Mouse (Mus musculus): ENCODE data around the gene Dusp7. TPM values are rescaled to one million over a fixed set of nuclear protein-coding genes. Genes with fewer than 3 reads are reported as not detected.
A peak's percentile ranks its signal among the peaks of the same experiment; 100 is the strongest.

The Dusp7 gene
- polyA plus RNA-seq, 1 experiment from 2014 or later = 10.3 TPM

- H3K4me2 ChIP-seq (ENCODE audit: low read length) = no peak overlapping the region
- 86% methylated on average over 6 of the region's 6 CpGs for WGBS
Measured at GRCm38 (mm10) chr9:106361140-106361539, 7.3 kb upstream of the Dusp7 start.

GRCm38 (mm10) chr9:106365333-106365732 is 3.1 kb upstream of the Dusp7 start:
- 83% methylated on average over 7 of the region's 7 CpGs for WGBS

More at GRCm38 (mm10) chr9:106361140-106361539, 7.3 kb upstream of the Dusp7 start:
- no peaks in the 10 kb centered on the region for H3K36me3 ChIP-seq (ENCODE audit: control insufficient read depth, insufficient read depth)
- no peaks in the 10 kb centered on the region for H3K9me3 ChIP-seq (ENCODE audit: control insufficient read depth, low read length)
- H3K27me3 ChIP-seq (replicated peaks; ENCODE audit: control insufficient read depth, insufficient read depth, low read length) = no peaks in the 10 kb centered on the region
- no peak for ATAC-seq
- H3K4me3 ChIP-seq (replicated peaks; ENCODE audit: low read length) = no peak overlapping the region
- no peak overlapping the region for H3K9ac ChIP-seq (replicated peaks; ENCODE audit: low read depth, low read length)
- no peaks in the 10 kb centered on the region; the same call in 1 of the 2 replicates for H3K4me1 ChIP-seq (replicated peaks; ENCODE audit: control insufficient read depth, insufficient read depth, low read length)
- no peak overlapping the region for H3K27ac ChIP-seq (ENCODE audit: low read length)

GRCm38 (mm10) chr9:106366188-106366587 is 2.2 kb upstream of the Dusp7 start:
- Histone ChIP-seq H3K27me3 (replicated peaks; ENCODE audit: control insufficient read depth, insufficient read depth, low read length) (no peaks in the 10 kb centered on the region), H3K27ac (ENCODE audit: low read length) (no peak overlapping the region), H3K4me2 (ENCODE audit: low read length) (no peak overlapping the region), H3K9ac (replicated peaks; ENCODE audit: low read depth, low read length) (no peak overlapping the region), H3K4me1 (replicated peaks; ENCODE audit: control insufficient read depth, insufficient read depth, low read length) (peaks cover 25% of the 10 kb centered on the region), H3K9me3 (ENCODE audit: control insufficient read depth, low read length) (no peaks in the 10 kb centered on the region), H3K4me3 (replicated peaks; ENCODE audit: low read length) (no peak overlapping the region), H3K36me3 (ENCODE audit: control insufficient read depth, insufficient read depth) (no peaks in the 10 kb centered on the region)
- ATAC-seq = no peak
- WGBS = 50% methylated on average over 1 of the region's 1 CpGs

More at GRCm38 (mm10) chr9:106365333-106365732, 3.1 kb upstream of the Dusp7 start:
- Histone ChIP-seq H3K27ac (ENCODE audit: low read length) (no peak overlapping the region), H3K36me3 (ENCODE audit: control insufficient read depth, insufficient read depth) (no peaks in the 10 kb centered on the region), H3K9me3 (ENCODE audit: control insufficient read depth, low read length) (no peaks in the 10 kb centered on the region), H3K4me1 (replicated peaks; ENCODE audit: control insufficient read depth, insufficient read depth, low read length) (peaks cover 17% of the 10 kb centered on the region), H3K27me3 (replicated peaks; ENCODE audit: control insufficient read depth, insufficient read depth, low read length) (no peaks in the 10 kb centered on the region), H3K9ac (replicated peaks; ENCODE audit: low read depth, low read length) (no peak overlapping the region), H3K4me3 (replicated peaks; ENCODE audit: low read length) (no peak overlapping the region), H3K4me2 (ENCODE audit: low read length) (no peak overlapping the region)
- ATAC-seq = no peak

GRCm38 (mm10) chr9:106367001-106367400 is 1.4 kb upstream of the Dusp7 start:
- 19% methylated on average over 5 of the region's 5 CpGs for WGBS
- peak overlapping the region; percentile 96 for H3K4me2 ChIP-seq (ENCODE audit: low read length)

GRCm38 (mm10) chr9:106367592-106368111 is 780 bp upstream of the Dusp7 start:
- Histone ChIP-seq H3K4me3 (replicated peaks; ENCODE audit: low read length) (peak overlapping the region; percentile 73), H3K27me3 (replicated peaks; ENCODE audit: control insufficient read depth, insufficient read depth, low read length) (no peaks in the 10 kb centered on the region), H3K4me1 (replicated peaks; ENCODE audit: control insufficient read depth, insufficient read depth, low read length) (peaks cover 38% of the 10 kb centered on the region), H3K36me3 (ENCODE audit: control insufficient read depth, insufficient read depth) (no peaks in the 10 kb centered on the region), H3K9me3 (ENCODE audit: control insufficient read depth, low read length) (no peaks in the 10 kb centered on the region), H3K9ac (replicated peaks; ENCODE audit: low read depth, low read length) (peak overlapping the region; percentile 85), H3K4me2 (ENCODE audit: low read length) (peak overlapping the region; percentile 96), H3K27ac (ENCODE audit: low read length) (peak overlapping the region; percentile 97)
- ATAC-seq = peak; percentile 94
- under 1% methylated on average over 36 of the region's 36 CpGs for WGBS

More at GRCm38 (mm10) chr9:106367001-106367400, 1.4 kb upstream of the Dusp7 start:
- ATAC-seq = no peak; the same call in 1 of the 2 replicates
- Histone ChIP-seq H3K4me1 (replicated peaks; ENCODE audit: control insufficient read depth, insufficient read depth, low read length) (peaks cover 33% of the 10 kb centered on the region), H3K9me3 (ENCODE audit: control insufficient read depth, low read length) (no peaks in the 10 kb centered on the region), H3K27me3 (replicated peaks; ENCODE audit: control insufficient read depth, insufficient read depth, low read length) (no peaks in the 10 kb centered on the region), H3K36me3 (ENCODE audit: control insufficient read depth, insufficient read depth) (no peaks in the 10 kb centered on the region), H3K9ac (replicated peaks; ENCODE audit: low read depth, low read length) (peak overlapping the region; percentile 55), H3K4me3 (replicated peaks; ENCODE audit: low read length) (peak overlapping the region; percentile 73), H3K27ac (ENCODE audit: low read length) (no peak overlapping the region)

GRCm38 (mm10) chr9:106368831-106369501 is 534 bp downstream of the Dusp7 start:
- peak overlapping the region; percentile 85 for H3K9ac ChIP-seq (replicated peaks; ENCODE audit: low read depth, low read length)
- peak overlapping the region; percentile 97 for H3K27ac ChIP-seq (ENCODE audit: low read length)
- H3K36me3 ChIP-seq (ENCODE audit: control insufficient read depth, insufficient read depth) = no peaks in the 10 kb centered on the region
- 0% methylated on average over 62 of the region's 72 CpGs for WGBS
- no peaks in the 10 kb centered on the region for H3K27me3 ChIP-seq (replicated peaks; ENCODE audit: control insufficient read depth, insufficient read depth, low read length)
- H3K9me3 ChIP-seq (ENCODE audit: control insufficient read depth, low read length) = no peaks in the 10 kb centered on the region
- H3K4me2 ChIP-seq (ENCODE audit: low read length) = peak overlapping the region; percentile 96
- peak; percentile 14 for ATAC-seq
- H3K4me3 ChIP-seq (replicated peaks; ENCODE audit: low read length) = peak overlapping the region; percentile 73
- peaks cover 38% of the 10 kb centered on the region for H3K4me1 ChIP-seq (replicated peaks; ENCODE audit: control insufficient read depth, insufficient read depth, low read length)

GRCm38 (mm10) chr9:106369801-106370485 is 1.5 kb downstream of the Dusp7 start:
- no peaks in the 10 kb centered on the region for H3K9me3 ChIP-seq (ENCODE audit: control insufficient read depth, low read length)
- peak overlapping the region; percentile 85 for H3K9ac ChIP-seq (replicated peaks; ENCODE audit: low read depth, low read length)
- H3K27ac ChIP-seq (ENCODE audit: low read length) = no peak overlapping the region
- H3K36me3 ChIP-seq (ENCODE audit: control insufficient read depth, insufficient read depth) = no peaks in the 10 kb centered on the region
- H3K4me2 ChIP-seq (ENCODE audit: low read length) = peak overlapping the region; percentile 96
- H3K27me3 ChIP-seq (replicated peaks; ENCODE audit: control insufficient read depth, insufficient read depth, low read length) = no peaks in the 10 kb centered on the region
- peaks cover 38% of the 10 kb centered on the region for H3K4me1 ChIP-seq (replicated peaks; ENCODE audit: control insufficient read depth, insufficient read depth, low read length)
- ATAC-seq = no peak
- WGBS = 8% methylated on average over 11 of the region's 11 CpGs
- H3K4me3 ChIP-seq (replicated peaks; ENCODE audit: low read length) = peak overlapping the region; percentile 73

- no peak overlapping the region for H3K9ac ChIP-seq (replicated peaks; ENCODE audit: low read depth, low read length)
- H3K4me3 ChIP-seq (replicated peaks; ENCODE audit: low read length) = peak overlapping the region; percentile 73; the same call in 1 of the 2 replicates
- H3K4me2 ChIP-seq (ENCODE audit: low read length) = peak overlapping the region; percentile 96
- no peak overlapping the region for H3K27ac ChIP-seq (ENCODE audit: low read length)
- H3K4me1 ChIP-seq (replicated peaks; ENCODE audit: control insufficient read depth, insufficient read depth, low read length) = peaks cover 38% of the 10 kb centered on the region
- H3K36me3 ChIP-seq (ENCODE audit: control insufficient read depth, insufficient read depth) = no peaks in the 10 kb centered on the region
- ATAC-seq = no peak
- no peaks in the 10 kb centered on the region for H3K9me3 ChIP-seq (ENCODE audit: control insufficient read depth, low read length)
- H3K27me3 ChIP-seq (replicated peaks; ENCODE audit: control insufficient read depth, insufficient read depth, low read length) = no peaks in the 10 kb centered on the region
- 81% methylated on average over 30 of the region's 30 CpGs for WGBS
Measured at GRCm38 (mm10) chr9:106370620-106371383, 2.4 kb downstream of the Dusp7 start.

GRCm38 (mm10) chr9:106371384-106371671 is 2.9 kb downstream of the Dusp7 start:
- Histone ChIP-seq H3K4me3 (replicated peaks; ENCODE audit: low read length) (0 out of 2 replicates have a peak overlapping the region, but pooled peaks have one; percentile 4), H3K36me3 (ENCODE audit: control insufficient read depth, insufficient read depth) (no peaks in the 10 kb centered on the region), H3K9me3 (ENCODE audit: control insufficient read depth, low read length) (no peaks in the 10 kb centered on the region), H3K27me3 (replicated peaks; ENCODE audit: control insufficient read depth, insufficient read depth, low read length) (no peaks in the 10 kb centered on the region), H3K4me1 (replicated peaks; ENCODE audit: control insufficient read depth, insufficient read depth, low read length) (peaks cover 38% of the 10 kb centered on the region), H3K27ac (ENCODE audit: low read length) (no peak overlapping the region), H3K4me2 (ENCODE audit: low read length) (peak overlapping the region; percentile 32), H3K9ac (replicated peaks; ENCODE audit: low read depth, low read length) (0 out of 2 replicates have a peak overlapping the region, but pooled peaks have one; percentile 12)
- no peak for ATAC-seq
- 67% methylated on average over 6 of the region's 6 CpGs for WGBS

Measured in forebrain, embryonic 16.5 days (tissue).